Mouse (Mus musculus): ENCODE results near the gene Borcs7.

The Borcs7 gene

GRCm38 (mm10) chr19:46662784-46663183 is 26.9 kb upstream of the Borcs7 start:
- DNase-seq (ENCODE audit: low spot score in 2 of 2), result no peak

- peak in 1 of 2 experiments; percentile 25 for DNase-seq (ENCODE audit: low spot score in 2 of 2)
Observed at GRCm38 (mm10) chr19:46665474-46665873, 24.2 kb upstream of the Borcs7 start.

GRCm38 (mm10) chr19:46667300-46667699 is 22.4 kb upstream of the Borcs7 start:
- DNase-seq (ENCODE audit: low spot score in 2 of 2), result peak in 1 of 2 experiments; percentile 2

GRCm38 (mm10) chr19:46668263-46668662 is 21.4 kb upstream of the Borcs7 start:
- DNase-seq (ENCODE audit: low spot score in 2 of 2), result peak in 1 of 2 experiments; percentile 5

GRCm38 (mm10) chr19:46669802-46670201 is 19.9 kb upstream of the Borcs7 start:
- DNase-seq (ENCODE audit: low spot score in 2 of 2), result no peak

- DNase-seq (ENCODE audit: low spot score in 2 of 2), result peak in 1 of 2 experiments; percentile 54
Observed at GRCm38 (mm10) chr19:46670691-46671090, 19.0 kb upstream of the Borcs7 start.

GRCm38 (mm10) chr19:46672766-46673418 is 16.8 kb upstream of the Borcs7 start, which contains the start of gene Cyp17a1:
TSS of gene Cyp17a1 (minus strand) at chr19:46673172.
- no peak for DNase-seq (ENCODE audit: low spot score in 2 of 2)

GRCm38 (mm10) chr19:46675641-46676040 is 14.1 kb upstream of the Borcs7 start:
- no peak for DNase-seq (ENCODE audit: low spot score in 2 of 2)

- no peak for DNase-seq (ENCODE audit: low spot score in 2 of 2)
Observed at GRCm38 (mm10) chr19:46679720-46680383, 9.9 kb upstream of the Borcs7 start.

GRCm38 (mm10) chr19:46690387-46690786 is 681 bp downstream of the Borcs7 start:
- DNase-seq (ENCODE audit: low spot score in 2 of 2), result no peak

GRCm38 (mm10) chr19:46691078-46691477 is 1.4 kb downstream of the Borcs7 start:
- no peak for DNase-seq (ENCODE audit: low spot score in 2 of 2)

- no peak for DNase-seq (ENCODE audit: low spot score in 2 of 2)
Observed at GRCm38 (mm10) chr19:46693146-46693545, 3.4 kb downstream of the Borcs7 start.

- DNase-seq (ENCODE audit: low spot score in 2 of 2), result no peak
Observed at GRCm38 (mm10) chr19:46696482-46696881, 6.8 kb downstream of the Borcs7 start.

- DNase-seq (ENCODE audit: low spot score in 2 of 2), result no peak
Observed at GRCm38 (mm10) chr19:46696943-46697342, 7.2 kb downstream of the Borcs7 start.

GRCm38 (mm10) chr19:46697840-46698517 is 8.3 kb downstream of the Borcs7 start:
- DNase-seq (ENCODE audit: low spot score in 2 of 2), result no peak

- DNase-seq (ENCODE audit: low spot score in 2 of 2), result no peak
Observed at GRCm38 (mm10) chr19:46699011-46699481, 9.3 kb downstream of the Borcs7 start.

- DNase-seq (ENCODE audit: low spot score in 2 of 2), result no peak
Observed at GRCm38 (mm10) chr19:46701156-46701555, 11.4 kb downstream of the Borcs7 start.

GRCm38 (mm10) chr19:46705779-46706495 is 16.2 kb downstream of the Borcs7 start:
- DNase-seq (ENCODE audit: low spot score in 2 of 2), result no peak

GRCm38 (mm10) chr19:46706540-46707295 is 17.0 kb downstream of the Borcs7 start:
- no peak for DNase-seq (ENCODE audit: low spot score in 2 of 2)

- DNase-seq (ENCODE audit: low spot score in 2 of 2), result peak; percentile 54 to 55
Observed at GRCm38 (mm10) chr19:46707296-46708151, 17.8 kb downstream of the Borcs7 start, which contains the start of gene As3mt. TSS of gene As3mt (plus strand) at chr19:46707458.

All from frontal cortex, postnatal 10 days (tissue).